Mouse (Mus musculus) T-helper 2 cell (primary cell): ENCODE results near the gene Urb1.

Source experiments
- in situ Hi-C: fragments of 300-600 bp; cut with MboI, MseI; formaldehyde crosslinking; loops from one replicate; pipeline ENCODE4 v1.15.1; 2025; ENCODE audit warnings: high pct_unique_total_duplicates

The Urb1 gene

DNA sequence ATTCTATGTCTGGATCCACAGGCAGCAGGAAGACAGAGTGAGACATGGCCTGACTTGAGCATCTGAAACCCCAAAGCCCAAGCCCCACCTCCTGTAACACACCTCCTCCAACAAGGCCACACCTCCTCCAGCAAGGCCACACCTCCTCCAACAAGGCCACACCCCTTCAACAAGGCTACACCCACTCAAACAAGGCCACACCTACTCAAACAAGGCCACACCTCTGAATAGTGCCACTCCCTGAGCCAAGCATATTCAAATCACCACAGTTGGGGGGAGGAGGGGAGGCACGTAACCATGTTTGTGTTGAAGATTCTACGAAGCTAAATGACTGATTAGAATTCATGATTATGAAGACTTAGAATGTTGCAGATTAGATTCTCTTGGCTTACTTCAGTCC, 108.7 kb downstream of the Urb1 start:
- in situ Hi-C loops, result loop anchor here (25.0 kb wide), 1 partner anchor 864 kb away; no protein-coding TSS in a partner anchor
